Mouse (Mus musculus): Measurements from ENCODE around the gene Cdc14b. TPM values are rescaled to one million over a fixed set of nuclear protein-coding genes. Genes with fewer than 3 reads are reported as not detected.

Cdc14b gene
- polyA plus RNA-seq, 1 experiment = 4.4 TPM

DNA sequence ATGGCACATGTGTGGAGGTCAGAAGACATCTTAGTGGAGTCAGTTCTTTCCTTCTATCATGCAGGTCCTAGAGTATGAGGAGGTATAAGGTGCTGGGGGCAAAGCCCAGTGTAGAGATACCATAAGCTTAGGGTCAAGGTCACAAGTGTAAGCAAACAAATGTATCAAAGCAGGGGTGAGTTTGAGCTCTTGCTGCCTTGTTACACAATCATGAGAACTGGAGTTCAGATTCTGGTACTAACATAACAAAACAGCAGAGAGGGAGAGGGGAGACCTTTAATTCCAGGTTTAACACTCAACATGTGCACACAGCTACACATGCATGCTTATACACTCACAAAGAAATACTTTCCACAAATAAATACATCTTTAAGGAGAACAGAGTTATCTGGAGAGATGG lies 32.4 kb downstream of the Cdc14b start:
- Histone ChIP-seq H3K27me3 (ENCODE audit: control insufficient read depth, insufficient read depth, insufficient read length) (no peaks in the 10 kb centered on the region), H3K36me3 (ENCODE audit: control insufficient read depth, insufficient read depth) (no peaks in the 10 kb centered on the region), H3K4me2 (ENCODE audit: low read depth) (no peak overlapping the region), H3K79me2 (ENCODE audit: control insufficient read depth, insufficient read depth) (peaks cover 3% of the 10 kb centered on the region), H3ac (ENCODE audit: control insufficient read depth, insufficient read length) (no peak overlapping the region), H3K4me3 (no peak overlapping the region)
- TF ChIP-seq MAX (IDR thresholded peaks at IDR 0.05; ENCODE audit: low read depth) (no peak), CEBPB (IDR thresholded peaks at IDR 0.05; ENCODE audit: insufficient read depth, poor library complexity, severe bottlenecking) (no peak), SRF (IDR thresholded peaks at IDR 0.05; ENCODE audit: control insufficient read depth, insufficient read length, low read depth) (no peak), MYOD1 (IDR thresholded peaks at IDR 0.05; ENCODE audit: control insufficient read depth in 1 of 3, insufficient read length in 2 of 3, low read depth in 2 of 3) (no peak), E2F4 (IDR thresholded peaks at IDR 0.05; ENCODE audit: insufficient read depth) (no peak), TCF12 (IDR thresholded peaks at IDR 0.05; ENCODE audit: insufficient read depth, poor library complexity, severe bottlenecking) (no peak), POLR2AphosphoS2 (IDR thresholded peaks at IDR 0.05; ENCODE audit: insufficient read length, low read depth) (no peak), REST (IDR thresholded peaks at IDR 0.05; ENCODE audit: insufficient read depth, insufficient read length) (no peak), TCF3 (IDR thresholded peaks at IDR 0.05; ENCODE audit: insufficient read length, low read depth) (no peak), POLR2A (IDR thresholded peaks at IDR 0.05; ENCODE audit: insufficient read length, low read depth) (no peak)

DNA sequence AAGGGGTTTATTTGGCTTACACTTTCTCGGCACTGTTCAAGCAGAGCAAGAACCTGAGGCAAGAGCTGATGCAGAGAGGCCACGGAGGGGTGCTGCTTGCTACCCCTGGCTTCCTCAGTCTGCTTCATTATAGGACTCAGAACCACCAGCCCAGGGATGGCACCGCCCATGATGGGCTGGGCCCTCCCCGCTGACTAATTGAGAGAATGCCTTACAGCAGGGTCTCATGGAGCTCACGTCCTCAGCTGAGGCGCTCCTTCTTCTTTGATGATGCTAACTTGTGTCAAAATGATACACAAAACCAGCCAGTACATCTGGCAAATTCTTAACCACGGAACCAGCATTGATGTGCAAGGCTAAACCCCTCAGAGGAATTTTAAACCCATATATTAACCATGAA lies 34.5 kb downstream of the Cdc14b start:
- H3K36me3 ChIP-seq (ENCODE audit: control insufficient read depth, insufficient read depth) = no peaks in the 10 kb centered on the region
- no peak overlapping the region for H3K4me3 ChIP-seq
- H3K4me2 ChIP-seq (ENCODE audit: low read depth) = no peak overlapping the region
- no peak overlapping the region for H3ac ChIP-seq (ENCODE audit: control insufficient read depth, insufficient read length)
- no peaks in the 10 kb centered on the region for H3K79me2 ChIP-seq (ENCODE audit: control insufficient read depth, insufficient read depth)
- TF ChIP-seq MAX (IDR thresholded peaks at IDR 0.05; ENCODE audit: low read depth) = no peak
- TF ChIP-seq MYOD1 (IDR thresholded peaks at IDR 0.05; ENCODE audit: control insufficient read depth in 1 of 3, insufficient read length in 2 of 3, low read depth in 2 of 3) = no peak
- no peak for TF ChIP-seq TCF3 (IDR thresholded peaks at IDR 0.05; ENCODE audit: insufficient read length, low read depth)
- TF ChIP-seq POLR2AphosphoS2 (IDR thresholded peaks at IDR 0.05; ENCODE audit: insufficient read length, low read depth) = no peak
- TF ChIP-seq E2F4 (IDR thresholded peaks at IDR 0.05; ENCODE audit: insufficient read depth) = no peak
- TF ChIP-seq REST (IDR thresholded peaks at IDR 0.05; ENCODE audit: insufficient read depth, insufficient read length) = no peak
- no peak for TF ChIP-seq POLR2A (IDR thresholded peaks at IDR 0.05; ENCODE audit: insufficient read length, low read depth)
- no peak for TF ChIP-seq USF1 (IDR thresholded peaks at IDR 0.05; ENCODE audit: low read depth)
- no peak for TF ChIP-seq SRF (IDR thresholded peaks at IDR 0.05; ENCODE audit: control insufficient read depth, insufficient read length, low read depth)
- no peak for TF ChIP-seq MYOG (IDR thresholded peaks at IDR 0.05; ENCODE audit: control insufficient read depth in 1 of 3, insufficient read depth in 1 of 3, insufficient read length in 2 of 3, low read depth in 2 of 3)
- TF ChIP-seq CEBPB (IDR thresholded peaks at IDR 0.05; ENCODE audit: insufficient read depth, poor library complexity, severe bottlenecking) = no peak
- TF ChIP-seq TCF12 (IDR thresholded peaks at IDR 0.05; ENCODE audit: insufficient read depth, poor library complexity, severe bottlenecking) = no peak
- no peaks in the 10 kb centered on the region for H3K27me3 ChIP-seq (ENCODE audit: control insufficient read depth, insufficient read depth, insufficient read length)

DNA sequence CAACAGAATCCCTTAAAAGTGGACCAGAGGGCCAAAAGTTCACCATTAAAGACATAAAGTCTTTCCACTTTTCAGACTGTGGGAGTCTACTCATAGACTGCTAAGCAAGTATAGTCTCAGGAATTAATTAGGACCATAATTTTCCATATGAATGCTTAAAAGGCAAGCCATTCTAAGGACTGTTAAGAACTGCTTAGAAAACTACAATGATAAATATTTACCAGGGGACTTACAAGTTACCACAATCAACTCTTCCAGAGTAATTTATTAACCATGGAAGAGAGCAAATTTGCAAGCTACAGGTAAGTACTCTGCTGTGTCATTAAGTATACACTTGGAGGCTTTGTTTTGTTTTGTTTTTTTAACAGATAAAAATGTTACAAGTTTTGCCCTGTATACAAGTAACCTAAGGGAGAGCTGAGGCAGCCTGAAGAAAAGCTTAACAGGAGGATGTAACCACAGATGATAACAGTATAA lies 37.4 kb downstream of the Cdc14b start:
- TF ChIP-seq POLR2A (IDR thresholded peaks at IDR 0.05; ENCODE audit: insufficient read length, low read depth) (no peak), USF1 (IDR thresholded peaks at IDR 0.05; ENCODE audit: low read depth) (no peak), MYOG (IDR thresholded peaks at IDR 0.05; ENCODE audit: control insufficient read depth in 1 of 3, insufficient read depth in 1 of 3, insufficient read length in 2 of 3, low read depth in 2 of 3) (no peak), SRF (IDR thresholded peaks at IDR 0.05; ENCODE audit: control insufficient read depth, insufficient read length, low read depth) (no peak), CEBPB (IDR thresholded peaks at IDR 0.05; ENCODE audit: insufficient read depth, poor library complexity, severe bottlenecking) (no peak), REST (IDR thresholded peaks at IDR 0.05; ENCODE audit: insufficient read depth, insufficient read length) (no peak), MYOD1 (IDR thresholded peaks at IDR 0.05; ENCODE audit: control insufficient read depth in 1 of 3, insufficient read length in 2 of 3, low read depth in 2 of 3) (no peak), TCF3 (IDR thresholded peaks at IDR 0.05; ENCODE audit: insufficient read length, low read depth) (no peak), POLR2AphosphoS2 (IDR thresholded peaks at IDR 0.05; ENCODE audit: insufficient read length, low read depth) (no peak), E2F4 (IDR thresholded peaks at IDR 0.05; ENCODE audit: insufficient read depth) (no peak), TCF12 (IDR thresholded peaks at IDR 0.05; ENCODE audit: insufficient read depth, poor library complexity, severe bottlenecking) (no peak), MAX (IDR thresholded peaks at IDR 0.05; ENCODE audit: low read depth) (no peak)
- H3K4me3 ChIP-seq = no peak overlapping the region
- no peaks in the 10 kb centered on the region for H3K27me3 ChIP-seq (ENCODE audit: control insufficient read depth, insufficient read depth, insufficient read length)
- no peaks in the 10 kb centered on the region for H3K36me3 ChIP-seq (ENCODE audit: control insufficient read depth, insufficient read depth)
- H3ac ChIP-seq (ENCODE audit: control insufficient read depth, insufficient read length) = no peak overlapping the region
- no peaks in the 10 kb centered on the region for H3K79me2 ChIP-seq (ENCODE audit: control insufficient read depth, insufficient read depth)
- no peak overlapping the region for H3K4me2 ChIP-seq (ENCODE audit: low read depth)

DNA sequence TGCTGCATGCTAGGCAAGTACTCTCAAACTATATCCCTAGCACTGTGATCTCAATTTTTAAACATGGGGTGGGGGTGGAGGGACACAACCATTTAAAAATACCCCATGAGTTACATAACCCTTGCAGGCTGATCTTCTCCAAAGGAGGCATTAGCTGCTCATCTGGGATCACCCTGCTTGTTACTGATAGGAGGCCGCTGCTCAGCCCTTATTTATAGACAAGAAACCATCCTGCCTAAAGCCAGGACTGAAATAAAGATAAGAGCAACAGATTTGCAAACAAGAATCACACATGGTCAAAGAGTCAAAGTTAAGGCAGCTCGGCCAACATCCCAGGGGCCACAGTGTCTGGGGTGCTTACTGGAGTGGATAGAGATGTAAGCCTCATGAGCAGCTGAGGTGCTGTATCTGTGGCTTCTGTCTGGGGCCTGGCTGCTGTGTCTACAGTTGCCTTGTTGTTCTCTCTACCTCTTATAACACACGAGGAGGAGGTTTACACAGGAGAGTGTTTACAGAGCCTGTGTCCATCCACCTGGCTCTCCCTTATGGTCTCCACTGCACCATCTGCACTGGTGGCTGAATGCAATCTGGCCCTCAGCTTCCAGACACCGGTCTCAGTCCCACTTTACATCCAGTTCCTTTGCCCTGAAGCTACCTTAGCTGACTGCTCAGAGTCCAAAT lies 38.0 kb downstream of the Cdc14b start:
- H3ac ChIP-seq (ENCODE audit: control insufficient read depth, insufficient read length) = no peak overlapping the region
- H3K36me3 ChIP-seq (ENCODE audit: control insufficient read depth, insufficient read depth) = no peaks in the 10 kb centered on the region
- no peaks in the 10 kb centered on the region for H3K27me3 ChIP-seq (ENCODE audit: control insufficient read depth, insufficient read depth, insufficient read length)
- no peaks in the 10 kb centered on the region for H3K79me2 ChIP-seq (ENCODE audit: control insufficient read depth, insufficient read depth)
- no peak overlapping the region for H3K4me2 ChIP-seq (ENCODE audit: low read depth)
- H3K4me3 ChIP-seq = no peak overlapping the region
- TF ChIP-seq MYOG (IDR thresholded peaks at IDR 0.05; ENCODE audit: control insufficient read depth in 1 of 3, insufficient read depth in 1 of 3, insufficient read length in 2 of 3, low read depth in 2 of 3) (no peak), MYOD1 (IDR thresholded peaks at IDR 0.05; ENCODE audit: control insufficient read depth in 1 of 3, insufficient read length in 2 of 3, low read depth in 2 of 3) (no peak), CEBPB (IDR thresholded peaks at IDR 0.05; ENCODE audit: insufficient read depth, poor library complexity, severe bottlenecking) (no peak), REST (IDR thresholded peaks at IDR 0.05; ENCODE audit: insufficient read depth, insufficient read length) (no peak), POLR2A (IDR thresholded peaks at IDR 0.05; ENCODE audit: insufficient read length, low read depth) (no peak), TCF3 (IDR thresholded peaks at IDR 0.05; ENCODE audit: insufficient read length, low read depth) (no peak), E2F4 (IDR thresholded peaks at IDR 0.05; ENCODE audit: insufficient read depth) (no peak), SRF (IDR thresholded peaks at IDR 0.05; ENCODE audit: control insufficient read depth, insufficient read length, low read depth) (no peak), TCF12 (IDR thresholded peaks at IDR 0.05; ENCODE audit: insufficient read depth, poor library complexity, severe bottlenecking) (no peak), MAX (IDR thresholded peaks at IDR 0.05; ENCODE audit: low read depth) (no peak), POLR2AphosphoS2 (IDR thresholded peaks at IDR 0.05; ENCODE audit: insufficient read length, low read depth) (no peak), USF1 (IDR thresholded peaks at IDR 0.05; ENCODE audit: low read depth) (no peak)
